In genomic region chr4:115827535-115827887, GRCm38 (mm10) we compare ENCODE assay signal across 8 mouse cellular contexts. TPM values are rescaled to one million over a fixed set of nuclear protein-coding genes. Genes with fewer than 3 reads are reported as not detected.
A peak's percentile ranks its signal among the peaks of the same experiment; 100 is the strongest.
DNase-seq lines count a peak whose midpoint lies in the region; ATAC-seq and TF ChIP-seq lines count a peak whose summit lies in the region.

No protein-coding gene starts in this region.

- H3K4me2 ChIP-seq in liver, embryonic 14.5 days (ENCODE audit: low read depth) = peak overlapping the region; percentile 93

- H3K4me3 ChIP-seq in cerebellum, adult 2 months (replicated peaks; ENCODE audit: insufficient read depth, low read depth, low read length) = peak overlapping the region; percentile 79
- peak overlapping the region; percentile 79 to 90 for H3K4me3 ChIP-seq in liver, embryonic 14.5 days (ENCODE audit: insufficient read depth in 1 of 2, low read depth in 2 of 2, low read length in 2 of 2)

- H3K4me1 ChIP-seq in cerebellum, adult 2 months (ENCODE audit: control insufficient read depth, insufficient read depth, low read length) = no peaks in the 10 kb centered on the region
- H3K4me1 ChIP-seq in liver, embryonic 14.5 days (replicated peaks; ENCODE audit: control insufficient read depth in 2 of 2, insufficient read depth in 2 of 2, low read length in 1 of 2) = peaks cover 42 to 54% of the 10 kb centered on the region in 2 experiments

- H3K36me3 ChIP-seq in liver, embryonic 14.5 days (replicated peaks; ENCODE audit: control insufficient read depth, insufficient read depth, low read depth) = peaks cover 8% of the 10 kb centered on the region; the same call in 1 of the 2 replicates

- ATAC-seq in liver, embryonic 14.5 days (ENCODE audit: insufficient read depth) = no peak

- no peaks in the 10 kb centered on the region for H3K27me3 ChIP-seq in cerebellum, adult 2 months (ENCODE audit: control insufficient read depth, insufficient read depth, low read length)
- no peaks in the 10 kb centered on the region for H3K27me3 ChIP-seq in liver, embryonic 14.5 days (ENCODE audit: control insufficient read depth, insufficient read depth, low read length)

- H3K27ac ChIP-seq in cerebellum, adult 2 months (ENCODE audit: insufficient read depth, low read length) = no peak overlapping the region
- H3K27ac ChIP-seq in liver, embryonic 14.5 days = peak overlapping the region; percentile 15

- H3K9ac ChIP-seq in liver, embryonic 14.5 days (replicated peaks) = peak overlapping the region; percentile 81

- 1% methylated on average over 4 of the region's 4 CpGs for WGBS in cerebellum, adult 2 months
- WGBS in liver, embryonic 14.5 days (ENCODE audit: insufficient replicate concordance) = 3% methylated on average over 4 of the region's 4 CpGs

- no peak for DNase-seq in cerebellum, adult 2 months
- no peak for DNase-seq in cerebellum, postnatal 4 days (ENCODE audit: low spot score in 2 of 2)
- DNase-seq in thymus, postnatal 0 days (ENCODE audit: low spot score) = peak; percentile 30
- DNase-seq in thymus, postnatal 25 days = no peak
- DNase-seq in liver, embryonic 14.5 days (ENCODE audit: low read depth in 3 of 3, low spot score in 3 of 3) = no peak
- no peak for DNase-seq in adrenal gland, postnatal 36 days
- DNase-seq in urinary bladder, postnatal 36 days (ENCODE audit: low spot score in 2 of 2) = no peak
- no peak for DNase-seq in adrenal gland, postnatal 4 days (ENCODE audit: low spot score in 2 of 2)

- H3K9me3 ChIP-seq in liver, embryonic 14.5 days (ENCODE audit: control insufficient read depth, low read length) = no peaks in the 10 kb centered on the region

- no peak for TF ChIP-seq CTCF in cerebellum, adult 2 months (IDR thresholded peaks at IDR 0.05; ENCODE audit: borderline replicate concordance, insufficient read depth, low read depth, low read length)
- TF ChIP-seq CTCF in liver, embryonic 14.5 days (IDR thresholded peaks at IDR 0.05; ENCODE audit: low read depth) = no peak

- no peak for TF ChIP-seq POLR2A in cerebellum, adult 2 months (IDR thresholded peaks at IDR 0.05; ENCODE audit: borderline replicate concordance, insufficient read depth, low read length)

- TF ChIP-seq EP300 in liver, embryonic 14.5 days (IDR thresholded peaks at IDR 0.05; ENCODE audit: low read depth) = no peak

RNA-seq across cellular contexts. Expression of gene Mob3c, which starts 0.4 kb away (rescaled TPM):
- 9.4 and 11.1 TPM in 2 replicates for polyA plus RNA-seq in cerebellum, adult 2 months (2012; rRNA removed)
- 8.5 and 9.4 TPM in 2 replicates for polyA plus RNA-seq in thymus, postnatal 0 days (2015; fragmentation: Nextera tagmentation; extraction: Ambion mirVana)
- 3.6 and 5.6 TPM in 2 replicates for polyA plus RNA-seq in liver, embryonic 14.5 days (2012; rRNA removed)
- polyA plus RNA-seq in liver, embryonic 14.5 days (2014; fragmentation: Nextera tagmentation; extraction: Ambion mirVana) = 4.2 and 5.0 TPM in 2 replicates
- total RNA-seq in adrenal gland, postnatal 36 days (2021) = 10 to 100 TPM; 14.9 to 16.7 TPM
- 10 to 100 TPM; 17.5 to 20.4 TPM for total RNA-seq in adrenal gland, postnatal 4 days (2021)

RNA-seq across cellular contexts. Expression of gene Mknk1, which starts 11.5 kb away (rescaled TPM):
- 58.3 and 60.0 TPM in 2 replicates for polyA plus RNA-seq in cerebellum, adult 2 months (2012; rRNA removed)
- 41.3 and 42.5 TPM in 2 replicates for polyA plus RNA-seq in thymus, postnatal 0 days (2015; fragmentation: Nextera tagmentation; extraction: Ambion mirVana)
- 29.1 and 34.8 TPM in 2 replicates for polyA plus RNA-seq in liver, embryonic 14.5 days (2012; rRNA removed)
- polyA plus RNA-seq in liver, embryonic 14.5 days (2014; fragmentation: Nextera tagmentation; extraction: Ambion mirVana) = 21.3 and 24.7 TPM in 2 replicates
- 10 to 100 TPM; 36.3 to 44.5 TPM for total RNA-seq in adrenal gland, postnatal 36 days (2021)
- 10 to 100 TPM; 52.7 to 59.0 TPM for total RNA-seq in adrenal gland, postnatal 4 days (2021)

RNA-seq across cellular contexts. Expression of gene Atpaf1, which starts 42.9 kb away (rescaled TPM):
- 71.2 and 81.2 TPM in 2 replicates for polyA plus RNA-seq in cerebellum, adult 2 months (2012; rRNA removed)
- 42.7 and 51.1 TPM in 2 replicates for polyA plus RNA-seq in thymus, postnatal 0 days (2015; fragmentation: Nextera tagmentation; extraction: Ambion mirVana)
- 5.5 and 8.5 TPM in 2 replicates for polyA plus RNA-seq in liver, embryonic 14.5 days (2012; rRNA removed)
- polyA plus RNA-seq in liver, embryonic 14.5 days (2014; fragmentation: Nextera tagmentation; extraction: Ambion mirVana) = 15.0 and 22.0 TPM in 2 replicates
- 10 to 100 TPM; 49.8 to 57.1 TPM for total RNA-seq in adrenal gland, postnatal 36 days (2021)
- total RNA-seq in adrenal gland, postnatal 4 days (2021) = 10 to 100 TPM; 63.0 to 68.3 TPM

RNA-seq across cellular contexts. Expression of gene Tex38, which starts 46.7 kb away (rescaled TPM):
- polyA plus RNA-seq in cerebellum, adult 2 months (2012; rRNA removed) = 0.43 TPM in 2 replicates
- 0.27 and 0.35 TPM in 2 replicates for polyA plus RNA-seq in thymus, postnatal 0 days (2015; fragmentation: Nextera tagmentation; extraction: Ambion mirVana)
- polyA plus RNA-seq in liver, embryonic 14.5 days (2012; rRNA removed) = 0.07 TPM in 1 of 2 replicates, not detected in the other
- polyA plus RNA-seq in liver, embryonic 14.5 days (2014; fragmentation: Nextera tagmentation; extraction: Ambion mirVana) = not detected in 2 replicates
- total RNA-seq in adrenal gland, postnatal 36 days (2021) = 1 to 10 TPM; 2.4 to 3.2 TPM
- 1 to 10 TPM; 2.4 to 2.5 TPM for total RNA-seq in adrenal gland, postnatal 4 days (2021)

RNA-seq across cellular contexts. Expression of gene Kncn, which starts 56.7 kb away (rescaled TPM):
- 0.08 and 0.14 TPM in 2 replicates for polyA plus RNA-seq in cerebellum, adult 2 months (2012; rRNA removed)
- polyA plus RNA-seq in thymus, postnatal 0 days (2015; fragmentation: Nextera tagmentation; extraction: Ambion mirVana) = not detected in 2 replicates
- polyA plus RNA-seq in liver, embryonic 14.5 days (2012; rRNA removed) = 0.01 TPM in 1 of 2 replicates, not detected in the other
- polyA plus RNA-seq in liver, embryonic 14.5 days (2014; fragmentation: Nextera tagmentation; extraction: Ambion mirVana) = 0.05 TPM in 1 of 2 replicates, not detected in the other
- total RNA-seq in adrenal gland, postnatal 36 days (2021) = not detected
- total RNA-seq in adrenal gland, postnatal 4 days (2021) = not detected
